Mouse (Mus musculus) G1E (cell line): ENCODE measurements around the gene Mb. TPM values are rescaled to one million over a fixed set of nuclear protein-coding genes. Genes with fewer than 3 reads are reported as not detected.

Source experiments
- ATAC-seq: 2 replicates; pipeline ENCODE4 v1.8.0; 2016; ENCODE audit warnings: mild to moderate bottlenecking; ENCODE audit not compliant: insufficient number of reproducible peaks, poor library complexity, low FRiP score, severe bottlenecking; ENCODE audit errors: extremely low read depth
- DNase-seq: peaks from one replicate; pipeline ENCODE4 v3.0.0; 2012; ENCODE audit warnings: low spot score
- H3K27me3 ChIP-seq: 2 replicates; pipeline ENCODE4 v1.6.1; 2012; ENCODE audit warnings: mild to moderate bottlenecking, low read length, inconsistent platforms; ENCODE audit not compliant: insufficient read depth
- H3K36me3 ChIP-seq: replicated peaks from 2 replicates; pipeline ENCODE3; 2012; ENCODE audit warnings: mild to moderate bottlenecking, inconsistent platforms
- H3K4me1 ChIP-seq: 2 replicates; pipeline ENCODE4 v1.6.1; 2012; ENCODE audit warnings: low read depth, low read length, inconsistent platforms, mixed read lengths; ENCODE audit not compliant: insufficient read depth
- H3K4me3 ChIP-seq: 2 replicates; pipeline ENCODE4 v1.5.1; 2012; ENCODE audit warnings: low read depth, mild to moderate bottlenecking, inconsistent platforms, low read length, moderate library complexity, mixed read lengths
- H3K9me3 ChIP-seq: replicated peaks from 2 replicates; pipeline ENCODE4 v1.6.1; 2012; ENCODE audit warnings: inconsistent platforms
- CTCF ChIP-seq: IDR thresholded peaks from 2 replicates; pipeline ENCODE4 v1.5.1; 2012; ENCODE audit warnings: low read depth, low read length, inconsistent platforms, mixed read lengths
- GATA1 ChIP-seq: IDR thresholded peaks from 2 replicates; pipeline ENCODE4 v1.6.1; 2012; ENCODE audit warnings: borderline replicate concordance, low read length, inconsistent platforms, mixed read lengths
- GATA2 ChIP-seq: IDR thresholded peaks from 2 replicates; pipeline ENCODE4 v1.6.1; 2012; ENCODE audit warnings: low read depth, low read length, inconsistent platforms, borderline replicate concordance
- POLR2AphosphoS5 ChIP-seq: IDR thresholded peaks from 2 replicates; pipeline ENCODE4 v1.6.1; 2012; ENCODE audit warnings: low read depth, low read length, inconsistent platforms; ENCODE audit not compliant: insufficient replicate concordance
- TAL1 ChIP-seq: conservative IDR thresholded peaks from 2 replicates; pipeline ENCODE4 v1.6.1; 2012; ENCODE audit warnings: low read depth, low read length, inconsistent platforms, mixed read lengths
- polyA plus RNA-seq: library from polyadenylated mRNA; stranded (reverse); fragments of >175 nt; gene quantifications from 2 replicates; pipeline ENCODE4 v1.2.3, GENCODE M21; 2012
- total RNA-seq, 2 experiments: library from RNA; stranded (forward) in 1 of 2; stranded (reverse) in 1 of 2; fragments of 200-1000 nt in 1 of 2; fragments of >200 nt in 1 of 2; fragmentation: Nextera tagmentation in 1 of 2; gene quantifications; 2 replicates each; pipeline ENCODE4 v1.2.3; 2014 to 2017

Mb gene
- total and polyA plus RNA-seq, 3 experiments, result not detected

GRCm38 (mm10) chr15:77079256-77079822 lies 28.9 kb upstream of the Mb start:
- no peaks in the 10 kb centered on the region for H3K27me3 ChIP-seq
- H3K4me3 ChIP-seq, result no peak overlapping the region
- no peaks in the 10 kb centered on the region for H3K36me3 ChIP-seq
- TF ChIP-seq GATA2 (no peak), POLR2AphosphoS5 (no peak), CTCF (no peak), TAL1 (no peak), GATA1 (no peak)
- DNase-seq (no peak), ATAC-seq (no peak)
- no peaks in the 10 kb centered on the region for H3K9me3 ChIP-seq
- no peaks in the 10 kb centered on the region for H3K4me1 ChIP-seq

GRCm38 (mm10) chr15:77078786-77079185 lies 28.3 kb upstream of the Mb start:
- ATAC-seq, result no peak
- Histone ChIP-seq H3K4me3 (no peak overlapping the region), H3K9me3 (no peaks in the 10 kb centered on the region), H3K36me3 (no peaks in the 10 kb centered on the region), H3K4me1 (no peaks in the 10 kb centered on the region), H3K27me3 (no peaks in the 10 kb centered on the region)
- no peak for DNase-seq
- TF ChIP-seq POLR2AphosphoS5 (no peak), GATA2 (no peak), CTCF (no peak), GATA1 (no peak), TAL1 (no peak)

- TF ChIP-seq CTCF (no peak), GATA2 (no peak), GATA1 (no peak), POLR2AphosphoS5 (no peak), TAL1 (no peak)
- H3K36me3 ChIP-seq, result no peaks in the 10 kb centered on the region
These were observed 27.4 kb upstream of the Mb start for GRCm38 (mm10) chr15:77077906-77078305.

GRCm38 (mm10) chr15:77076523-77076922 lies 26.1 kb upstream of the Mb start:
- Histone ChIP-seq H3K4me3 (no peak overlapping the region), H3K4me1 (no peaks in the 10 kb centered on the region), H3K9me3 (no peaks in the 10 kb centered on the region), H3K27me3 (peaks cover 3% of the 10 kb centered on the region), H3K36me3 (no peaks in the 10 kb centered on the region)
- ATAC-seq, result no peak
- no peak for DNase-seq
- TF ChIP-seq GATA2, result no peak
- no peak for TF ChIP-seq TAL1
- TF ChIP-seq CTCF, result no peak
- TF ChIP-seq POLR2AphosphoS5, result no peak
- TF ChIP-seq GATA1, result no peak

More at GRCm38 (mm10) chr15:77077906-77078305, 27.4 kb upstream of the Mb start:
- Histone ChIP-seq H3K4me1 (no peaks in the 10 kb centered on the region), H3K4me3 (no peak overlapping the region), H3K9me3 (no peaks in the 10 kb centered on the region), H3K27me3 (no peaks in the 10 kb centered on the region; the same call in 1 of the 2 replicates)
- DNase-seq (no peak), ATAC-seq (no peak)

- TF ChIP-seq CTCF (no peak), TAL1 (no peak)
- Histone ChIP-seq H3K27me3 (peaks cover 19% of the 10 kb centered on the region), H3K9me3 (no peaks in the 10 kb centered on the region), H3K36me3 (no peaks in the 10 kb centered on the region), H3K4me1 (no peaks in the 10 kb centered on the region), H3K4me3 (no peak overlapping the region)
- DNase-seq, result no peak
- ATAC-seq, result no peak
These were observed 22.2 kb upstream of the Mb start for GRCm38 (mm10) chr15:77072556-77073163.

GRCm38 (mm10) chr15:77071501-77071900 lies 21.0 kb upstream of the Mb start:
- no peaks in the 10 kb centered on the region for H3K9me3 ChIP-seq
- ATAC-seq (no peak), DNase-seq (no peak)
- H3K36me3 ChIP-seq, result no peaks in the 10 kb centered on the region
- no peak overlapping the region for H3K4me3 ChIP-seq
- H3K4me1 ChIP-seq, result no peaks in the 10 kb centered on the region
- peaks cover 21% of the 10 kb centered on the region for H3K27me3 ChIP-seq
- no peak for TF ChIP-seq GATA2

GRCm38 (mm10) chr15:77070745-77071268 lies 20.3 kb upstream of the Mb start:
- ATAC-seq, result no peak
- H3K9me3 ChIP-seq, result no peaks in the 10 kb centered on the region
- no peak for DNase-seq
- H3K4me1 ChIP-seq, result no peaks in the 10 kb centered on the region
- TF ChIP-seq GATA2 (no peak), POLR2AphosphoS5 (no peak), TAL1 (no peak), CTCF (no peak), GATA1 (no peak)
- no peak overlapping the region for H3K4me3 ChIP-seq
- H3K27me3 ChIP-seq, result peaks cover 21% of the 10 kb centered on the region
- H3K36me3 ChIP-seq, result no peaks in the 10 kb centered on the region
